Mouse (Mus musculus): ENCODE measurements around the gene Plekha5. TPM values are rescaled to one million over a fixed set of nuclear protein-coding genes. Genes with fewer than 3 reads are reported as not detected.
"Not testable (repeated sequence)": the region's sequence is repeated elsewhere in the genome, so short reads cannot be mapped to it uniquely, and the experiment has no call there.

Plekha5 gene
- polyA plus RNA-seq, 1 experiment from 2014 or later, result 26.1 TPM

DNA sequence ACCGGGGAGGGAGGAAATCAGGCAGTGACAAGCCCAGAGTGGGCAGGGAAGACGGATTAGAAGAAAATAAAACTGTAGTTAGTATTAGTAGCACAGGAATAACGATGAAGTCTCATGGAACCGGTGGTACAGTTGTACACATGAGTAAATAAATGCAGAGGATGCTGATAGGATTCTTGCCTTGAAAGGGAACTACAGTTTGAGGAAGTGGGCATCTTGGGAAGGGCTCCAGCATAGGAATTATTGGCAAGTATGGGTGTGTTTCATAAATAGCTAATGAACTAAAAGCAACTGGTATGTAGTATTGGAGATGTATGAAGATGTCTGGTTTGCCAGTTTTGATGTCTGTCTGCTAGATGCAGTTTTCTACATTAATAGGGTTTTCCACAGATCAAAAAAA, 99.7 kb downstream of the Plekha5 start:
- WGBS, result 78% methylated on average over 4 of the region's 4 CpGs
- Histone ChIP-seq H3K9me3 (ENCODE audit: control insufficient read depth, low read length) (no peaks in the 10 kb centered on the region), H3K27me3 (ENCODE audit: control insufficient read depth, insufficient read depth, low read length) (no peaks in the 10 kb centered on the region), H3K36me3 (ENCODE audit: control insufficient read depth, insufficient read depth, low read length) (peaks cover 17% of the 10 kb centered on the region), H3K27ac (replicated peaks in 1 of 2; ENCODE audit: control insufficient read depth in 1 of 2, insufficient read depth in 1 of 2, low read depth in 2 of 2, low read length in 2 of 2) (no peak overlapping the region), H3K4me2 (ENCODE audit: low read length) (no peak overlapping the region), H3K9ac (ENCODE audit: low read length) (no peak overlapping the region), H3K4me1 (ENCODE audit: control insufficient read depth in 2 of 2, insufficient read depth in 2 of 2, low read length in 2 of 2) (peaks cover 11 to 13% of the 10 kb centered on the region in 2 experiments), H3K4me3 (ENCODE audit: control insufficient read depth in 1 of 2, insufficient read depth in 1 of 2, low read depth in 1 of 2, low read length in 2 of 2) (no peak overlapping the region)
- no peak for ATAC-seq (ENCODE audit: insufficient number of reproducible peaks, insufficient read depth, low FRiP score, low read depth)

- Histone ChIP-seq H3K9ac (ENCODE audit: low read length) (no peak overlapping the region), H3K27me3 (ENCODE audit: control insufficient read depth, insufficient read depth, low read length) (no peaks in the 10 kb centered on the region), H3K27ac (replicated peaks in 1 of 2; ENCODE audit: control insufficient read depth in 1 of 2, insufficient read depth in 1 of 2, low read depth in 2 of 2, low read length in 2 of 2) (no peak overlapping the region), H3K36me3 (ENCODE audit: control insufficient read depth, insufficient read depth, low read length) (peaks cover 28% of the 10 kb centered on the region), H3K4me3 (ENCODE audit: control insufficient read depth in 1 of 2, insufficient read depth in 1 of 2, low read depth in 1 of 2, low read length in 2 of 2) (no peak overlapping the region), H3K4me2 (ENCODE audit: low read length) (no peak overlapping the region), H3K4me1 (ENCODE audit: control insufficient read depth in 2 of 2, insufficient read depth in 2 of 2, low read length in 2 of 2) (no peaks in the 10 kb centered on the region), H3K9me3 (ENCODE audit: control insufficient read depth, low read length) (no peaks in the 10 kb centered on the region)
- 84% methylated on average over 6 of the region's 6 CpGs for WGBS
- no peak for ATAC-seq (ENCODE audit: insufficient number of reproducible peaks, insufficient read depth, low FRiP score, low read depth)
Measured at GRCm38 (mm10) chr6:140528414-140528813, 104.6 kb downstream of the Plekha5 start.

DNA sequence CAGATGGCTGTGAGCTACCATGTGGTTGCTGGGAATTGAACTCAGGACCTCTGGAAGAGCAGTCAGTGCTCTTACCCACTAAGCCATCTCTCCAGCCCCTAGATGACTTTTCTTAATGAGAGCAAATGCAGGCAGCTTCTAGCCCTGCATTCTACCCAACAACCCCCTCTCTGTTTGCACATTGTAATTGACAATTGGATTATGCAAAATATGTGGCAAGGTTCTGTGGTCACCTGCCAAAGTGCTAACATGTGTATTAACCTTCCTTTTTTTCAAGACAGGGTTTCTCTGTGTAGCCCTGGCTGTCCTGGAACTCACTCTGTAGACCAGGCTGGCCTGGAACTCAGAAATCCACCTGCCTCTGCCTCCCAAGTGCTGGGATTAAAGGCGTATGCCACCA, 109.0 kb downstream of the Plekha5 start:
- not testable (repeated sequence) for H3K4me2 ChIP-seq (ENCODE audit: low read length); H3K27me3 ChIP-seq (ENCODE audit: control insufficient read depth, insufficient read depth, low read length); ATAC-seq (ENCODE audit: insufficient number of reproducible peaks, insufficient read depth, low FRiP score, low read depth); H3K9me3 ChIP-seq (ENCODE audit: control insufficient read depth, low read length); H3K9ac ChIP-seq (ENCODE audit: low read length); H3K27ac ChIP-seq (replicated peaks in 1 of 2; ENCODE audit: control insufficient read depth in 1 of 2, insufficient read depth in 1 of 2, low read depth in 2 of 2, low read length in 2 of 2); H3K4me3 ChIP-seq (ENCODE audit: control insufficient read depth in 1 of 2, insufficient read depth in 1 of 2, low read depth in 1 of 2, low read length in 2 of 2); H3K4me1 ChIP-seq (ENCODE audit: control insufficient read depth in 2 of 2, insufficient read depth in 2 of 2, low read length in 2 of 2)
- peaks cover 36% of the 10 kb centered on the region for H3K36me3 ChIP-seq (ENCODE audit: control insufficient read depth, insufficient read depth, low read length)
- WGBS, result 96% methylated on average over 1 of the region's 1 CpGs

- no peaks in the 10 kb centered on the region for H3K9me3 ChIP-seq (ENCODE audit: control insufficient read depth, low read length)
- peaks cover 0 to 3% of the 10 kb centered on the region in 2 experiments; a peak in 2 of 4 replicates for H3K4me1 ChIP-seq (ENCODE audit: control insufficient read depth in 2 of 2, insufficient read depth in 2 of 2, low read length in 2 of 2)
- no peak for ATAC-seq (ENCODE audit: insufficient number of reproducible peaks, insufficient read depth, low FRiP score, low read depth)
- 89% methylated on average over 5 of the region's 5 CpGs for WGBS
- no peak overlapping the region for H3K4me3 ChIP-seq (ENCODE audit: control insufficient read depth in 1 of 2, insufficient read depth in 1 of 2, low read depth in 1 of 2, low read length in 2 of 2)
- no peaks in the 10 kb centered on the region for H3K27me3 ChIP-seq (ENCODE audit: control insufficient read depth, insufficient read depth, low read length)
- H3K4me2 ChIP-seq (ENCODE audit: low read length), result no peak overlapping the region
- H3K27ac ChIP-seq (replicated peaks in 1 of 2; ENCODE audit: control insufficient read depth in 1 of 2, insufficient read depth in 1 of 2, low read depth in 2 of 2, low read length in 2 of 2), result no peak overlapping the region
- H3K36me3 ChIP-seq (ENCODE audit: control insufficient read depth, insufficient read depth, low read length), result peaks cover 33% of the 10 kb centered on the region
- no peak overlapping the region for H3K9ac ChIP-seq (ENCODE audit: low read length)
Measured at GRCm38 (mm10) chr6:140533606-140534005, 109.8 kb downstream of the Plekha5 start.

- H3K36me3 ChIP-seq (ENCODE audit: control insufficient read depth, insufficient read depth, low read length), result peaks cover 40% of the 10 kb centered on the region
- H3K4me2 ChIP-seq (ENCODE audit: low read length), result no peak overlapping the region
- WGBS, result 59% methylated on average over 8 of the region's 8 CpGs
- peaks cover 0 to 3% of the 10 kb centered on the region in 2 experiments; a peak in 2 of 4 replicates for H3K4me1 ChIP-seq (ENCODE audit: control insufficient read depth in 2 of 2, insufficient read depth in 2 of 2, low read length in 2 of 2)
- ATAC-seq (ENCODE audit: insufficient number of reproducible peaks, insufficient read depth, low FRiP score, low read depth), result no peak
- no peak overlapping the region for H3K27ac ChIP-seq (replicated peaks in 1 of 2; ENCODE audit: control insufficient read depth in 1 of 2, insufficient read depth in 1 of 2, low read depth in 2 of 2, low read length in 2 of 2)
- no peak overlapping the region for H3K4me3 ChIP-seq (ENCODE audit: control insufficient read depth in 1 of 2, insufficient read depth in 1 of 2, low read depth in 1 of 2, low read length in 2 of 2)
- H3K27me3 ChIP-seq (ENCODE audit: control insufficient read depth, insufficient read depth, low read length), result no peaks in the 10 kb centered on the region
- H3K9me3 ChIP-seq (ENCODE audit: control insufficient read depth, low read length), result no peaks in the 10 kb centered on the region
- no peak overlapping the region for H3K9ac ChIP-seq (ENCODE audit: low read length)
Measured at GRCm38 (mm10) chr6:140535504-140535903, 111.7 kb downstream of the Plekha5 start.

DNA sequence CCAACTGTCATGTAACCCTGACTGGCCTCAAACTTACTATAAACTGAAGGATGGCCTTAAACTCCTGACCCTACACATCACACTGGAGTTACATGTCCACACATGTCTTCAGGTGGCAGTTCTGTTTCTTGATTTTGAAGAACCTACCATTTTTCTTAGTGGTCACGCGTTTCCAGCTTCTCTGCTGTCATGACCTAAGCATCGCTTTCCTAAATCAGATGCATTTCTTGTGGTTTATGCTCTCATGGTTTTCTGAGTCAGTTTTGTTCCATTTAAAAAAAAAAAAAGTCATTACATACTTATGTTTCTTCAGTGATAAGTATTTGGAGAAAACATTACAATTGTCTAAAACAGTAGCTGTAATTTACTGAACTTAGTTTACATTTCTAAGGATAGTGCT, 118.1 kb downstream of the Plekha5 start:
- H3K4me3 ChIP-seq (ENCODE audit: control insufficient read depth in 1 of 2, insufficient read depth in 1 of 2, low read depth in 1 of 2, low read length in 2 of 2), result no peak overlapping the region
- H3K4me2 ChIP-seq (ENCODE audit: low read length), result no peak overlapping the region
- no peak overlapping the region for H3K9ac ChIP-seq (ENCODE audit: low read length)
- H3K27ac ChIP-seq (replicated peaks in 1 of 2; ENCODE audit: control insufficient read depth in 1 of 2, insufficient read depth in 1 of 2, low read depth in 2 of 2, low read length in 2 of 2), result no peak overlapping the region
- 95% methylated on average over 3 of the region's 3 CpGs for WGBS
- peaks cover 10 to 23% of the 10 kb centered on the region in 2 experiments for H3K4me1 ChIP-seq (ENCODE audit: control insufficient read depth in 2 of 2, insufficient read depth in 2 of 2, low read length in 2 of 2)
- no peaks in the 10 kb centered on the region for H3K27me3 ChIP-seq (ENCODE audit: control insufficient read depth, insufficient read depth, low read length)
- peaks cover 34% of the 10 kb centered on the region for H3K36me3 ChIP-seq (ENCODE audit: control insufficient read depth, insufficient read depth, low read length)
- ATAC-seq (ENCODE audit: insufficient number of reproducible peaks, insufficient read depth, low FRiP score, low read depth), result no peak
- H3K9me3 ChIP-seq (ENCODE audit: control insufficient read depth, low read length), result no peaks in the 10 kb centered on the region

DNA sequence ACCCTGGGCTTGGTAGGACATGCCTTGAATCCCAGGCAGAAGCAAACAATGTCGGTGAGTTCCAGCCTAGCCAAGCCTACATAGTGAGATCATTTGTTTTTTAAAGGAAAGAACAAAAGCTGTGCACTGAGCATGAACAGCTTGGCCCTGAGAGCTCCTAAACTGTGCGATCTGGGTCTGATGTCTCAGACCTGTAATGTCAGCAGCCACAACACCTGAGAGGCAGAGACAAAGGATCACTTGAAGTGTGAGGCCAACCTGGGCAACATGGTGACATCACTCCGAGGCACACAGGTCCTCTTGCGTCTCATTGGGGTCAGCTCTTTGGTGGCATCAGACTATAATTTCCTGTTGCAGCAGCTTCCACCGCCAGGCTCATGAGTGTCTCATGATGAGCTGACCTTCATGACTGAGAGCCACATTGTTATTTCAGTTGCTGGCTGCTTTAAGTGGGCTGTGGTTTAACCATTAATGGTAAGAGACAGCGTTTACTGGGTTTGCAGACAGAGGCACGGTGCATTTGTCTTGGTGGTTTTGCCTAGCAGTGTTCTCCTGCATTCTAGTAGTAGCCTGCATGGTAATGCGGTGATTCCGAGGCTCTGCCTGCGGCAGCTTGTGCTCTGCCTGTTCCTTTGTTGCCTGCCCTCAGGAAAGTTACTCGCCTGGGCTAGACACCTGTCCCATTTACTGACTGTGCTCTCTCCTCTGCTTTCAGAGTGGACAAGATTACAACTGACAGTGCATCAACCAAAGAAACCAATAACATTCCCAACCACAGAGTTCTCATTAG, 119.3 kb downstream of the Plekha5 start:
- Histone ChIP-seq H3K9ac (ENCODE audit: low read length) (no peak overlapping the region), H3K27me3 (ENCODE audit: control insufficient read depth, insufficient read depth, low read length) (no peaks in the 10 kb centered on the region), H3K4me1 (ENCODE audit: control insufficient read depth in 2 of 2, insufficient read depth in 2 of 2, low read length in 2 of 2) (peaks cover 19 to 35% of the 10 kb centered on the region in 2 experiments), H3K36me3 (ENCODE audit: control insufficient read depth, insufficient read depth, low read length) (peaks cover 34% of the 10 kb centered on the region), H3K9me3 (ENCODE audit: control insufficient read depth, low read length) (no peaks in the 10 kb centered on the region), H3K27ac (replicated peaks in 1 of 2; ENCODE audit: control insufficient read depth in 1 of 2, insufficient read depth in 1 of 2, low read depth in 2 of 2, low read length in 2 of 2) (peak overlapping the region; percentile 9 to 33; a peak in 1 of 4 replicates), H3K4me2 (ENCODE audit: low read length) (no peak overlapping the region), H3K4me3 (ENCODE audit: control insufficient read depth in 1 of 2, insufficient read depth in 1 of 2, low read depth in 1 of 2, low read length in 2 of 2) (no peak overlapping the region)
- ATAC-seq (ENCODE audit: insufficient number of reproducible peaks, insufficient read depth, low FRiP score, low read depth), result peak; percentile 28; the same call in 1 of the 2 replicates
- WGBS, result 64% methylated on average over 11 of the region's 11 CpGs
